Mouse (Mus musculus): ENCODE data around the gene Eaf2.
A peak's percentile ranks its signal among the peaks of the same experiment; 100 is the strongest.
"Not testable (repeated sequence)": the region's sequence is repeated elsewhere in the genome, so short reads cannot be mapped to it uniquely, and the experiment has no call there.

Gene Eaf2

GRCm38 (mm10) chr16:36846894-36847293 lies 27.9 kb downstream of the Eaf2 start:
- not testable (repeated sequence) for DNase-seq (ENCODE audit: low read depth in 1 of 2, low spot score in 2 of 2)

- no peak for DNase-seq (ENCODE audit: low read depth in 1 of 2, low spot score in 2 of 2)
Measured at GRCm38 (mm10) chr16:36828820-36829219, 46.0 kb downstream of the Eaf2 start.

GRCm38 (mm10) chr16:36828054-36828786 lies 46.6 kb downstream of the Eaf2 start, which contains the start of gene Iqcb1:
TSS of gene Iqcb1 (plus strand) at chr16:36828385.
- DNase-seq (ENCODE audit: low read depth in 1 of 2, low spot score in 2 of 2), result peak in 1 of 2 experiments; percentile 62

- no peak for DNase-seq (ENCODE audit: low read depth in 1 of 2, low spot score in 2 of 2)
Measured at GRCm38 (mm10) chr16:36827611-36828053, 47.2 kb downstream of the Eaf2 start.

GRCm38 (mm10) chr16:36821474-36821873 lies 53.3 kb downstream of the Eaf2 start:
- DNase-seq (ENCODE audit: low read depth in 1 of 2, low spot score in 2 of 2), result peak in 1 of 2 experiments; percentile 8

- DNase-seq (ENCODE audit: low read depth in 1 of 2, low spot score in 2 of 2), result no peak
Measured at GRCm38 (mm10) chr16:36820747-36821146, 54.1 kb downstream of the Eaf2 start.

GRCm38 (mm10) chr16:36820016-36820415 lies 54.8 kb downstream of the Eaf2 start:
- no peak for DNase-seq (ENCODE audit: low read depth in 1 of 2, low spot score in 2 of 2)

GRCm38 (mm10) chr16:36817321-36817926 lies 57.4 kb downstream of the Eaf2 start:
- peak; percentile 38 to 40 for DNase-seq (ENCODE audit: low read depth in 1 of 2, low spot score in 2 of 2)

GRCm38 (mm10) chr16:36816916-36817315 lies 57.9 kb downstream of the Eaf2 start:
- DNase-seq (ENCODE audit: low read depth in 1 of 2, low spot score in 2 of 2), result no peak

- DNase-seq (ENCODE audit: low read depth in 1 of 2, low spot score in 2 of 2), result no peak
Measured at GRCm38 (mm10) chr16:36813680-36814079, 61.1 kb downstream of the Eaf2 start.

- DNase-seq (ENCODE audit: low read depth in 1 of 2, low spot score in 2 of 2), result no peak
Measured at GRCm38 (mm10) chr16:36808616-36809015, 66.2 kb downstream of the Eaf2 start.

GRCm38 (mm10) chr16:36802361-36802760 lies 72.4 kb downstream of the Eaf2 start:
- DNase-seq (ENCODE audit: low read depth in 1 of 2, low spot score in 2 of 2), result no peak

- DNase-seq (ENCODE audit: low read depth in 1 of 2, low spot score in 2 of 2), result no peak
Measured at GRCm38 (mm10) chr16:36798334-36798733, 76.5 kb downstream of the Eaf2 start.

- no peak for DNase-seq (ENCODE audit: low read depth in 1 of 2, low spot score in 2 of 2)
Measured at GRCm38 (mm10) chr16:36794976-36795375, 79.8 kb downstream of the Eaf2 start.

GRCm38 (mm10) chr16:36790166-36790565 lies 84.6 kb downstream of the Eaf2 start:
- DNase-seq (ENCODE audit: low read depth in 1 of 2, low spot score in 2 of 2), result no peak

- DNase-seq (ENCODE audit: low read depth in 1 of 2, low spot score in 2 of 2), result no peak
Measured at GRCm38 (mm10) chr16:36786466-36786865, 88.3 kb downstream of the Eaf2 start.

- no peak for DNase-seq (ENCODE audit: low read depth in 1 of 2, low spot score in 2 of 2)
Measured at GRCm38 (mm10) chr16:36784594-36785313, 90.0 kb downstream of the Eaf2 start, which contains the start of gene Slc15a2. TSS of gene Slc15a2 (minus strand) at chr16:36784962.

GRCm38 (mm10) chr16:36784146-36784545 lies 90.7 kb downstream of the Eaf2 start:
- DNase-seq (ENCODE audit: low read depth in 1 of 2, low spot score in 2 of 2), result no peak

- DNase-seq (ENCODE audit: low read depth in 1 of 2, low spot score in 2 of 2), result no peak
Measured at GRCm38 (mm10) chr16:36775658-36776057, 99.1 kb downstream of the Eaf2 start.

- no peak for DNase-seq (ENCODE audit: low read depth in 1 of 2, low spot score in 2 of 2)
Measured at GRCm38 (mm10) chr16:36772996-36773395, 101.8 kb downstream of the Eaf2 start.

- no peak for DNase-seq (ENCODE audit: low read depth in 1 of 2, low spot score in 2 of 2)
Measured at GRCm38 (mm10) chr16:36771703-36772102, 103.1 kb downstream of the Eaf2 start.

GRCm38 (mm10) chr16:36771244-36771643 lies 103.6 kb downstream of the Eaf2 start:
- DNase-seq (ENCODE audit: low read depth in 1 of 2, low spot score in 2 of 2), result no peak

All from monocyte, adult 2 months (primary cell).